Mouse (Mus musculus) hindlimb bud, embryonic 11.5 days (tissue): Measurements from ENCODE around the gene Tfg.

ENCODE experiments used
- DNase-seq: peaks from one replicate; pipeline ENCODE4 v3.0.0-alpha.2; 2012; ENCODE audit warnings: low read depth, low spot score; ENCODE audit errors: extremely low spot score

Tfg gene

GRCm38 (mm10) chr16:56645251-56645650, 72.0 kb downstream of the Tfg start:
- DNase-seq, result no peak
